Mouse (Mus musculus) naive thymus-derived CD4-positive, alpha-beta T cell, adult 2 months (primary cell): ENCODE results near the gene Nr4a1.

Experiments used
- DNase-seq: peaks from one replicate; pipeline ENCODE4 v3.0.0-alpha.2; 2011; ENCODE audit warnings: low read depth

Gene Nr4a1

GRCm38 (mm10) chr15:101256463-101257206 is 2.6 kb downstream of the Nr4a1 start:
- no peak for DNase-seq

DNA sequence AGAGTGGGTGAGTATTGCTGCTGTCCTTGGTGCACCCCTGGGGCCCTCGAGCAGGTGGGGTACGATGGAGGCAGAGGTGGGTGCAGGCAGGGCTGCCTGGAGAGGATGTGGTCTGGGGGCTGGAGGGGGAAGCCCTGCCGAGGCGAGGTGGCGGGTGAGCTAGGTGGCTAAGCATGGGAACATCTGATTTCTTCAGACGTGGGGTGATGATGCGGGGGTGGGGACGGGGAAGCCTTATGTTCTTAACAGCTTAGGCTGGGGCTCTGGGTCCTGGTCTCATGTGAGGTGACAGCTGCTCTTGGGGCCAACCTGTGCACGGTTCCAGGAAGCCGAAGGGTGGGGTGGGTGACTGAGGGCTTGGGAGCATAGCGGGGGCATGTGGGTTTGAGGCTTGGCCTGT is 4.4 kb downstream of the Nr4a1 start:
- peak; percentile 90 for DNase-seq

- DNase-seq = no peak
Observed at GRCm38 (mm10) chr15:101259922-101260321, 5.9 kb downstream of the Nr4a1 start.

DNA sequence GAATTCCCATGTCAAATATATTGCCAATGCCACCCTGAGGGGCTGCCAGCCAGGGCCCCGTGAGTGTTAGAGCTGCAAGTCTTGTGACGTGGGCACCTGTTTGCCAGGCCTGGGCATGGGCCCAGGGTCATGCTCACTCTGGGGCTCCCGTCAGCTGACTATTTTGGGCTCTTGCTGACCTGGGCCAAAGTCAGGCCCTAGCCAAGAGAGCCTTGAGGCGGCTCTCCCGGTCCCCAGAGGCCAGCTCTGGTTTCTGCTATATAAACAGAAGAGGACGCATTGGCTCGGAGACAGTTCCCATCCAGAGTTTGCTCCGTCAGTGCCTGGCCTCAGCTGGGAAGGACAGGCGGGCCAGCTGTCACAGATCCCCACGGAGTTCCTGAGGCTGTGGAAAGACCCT is 6.3 kb downstream of the Nr4a1 start:
- no peak for DNase-seq

- DNase-seq = peak; percentile 48
Observed at GRCm38 (mm10) chr15:101260874-101261622, 7.0 kb downstream of the Nr4a1 start.

DNA sequence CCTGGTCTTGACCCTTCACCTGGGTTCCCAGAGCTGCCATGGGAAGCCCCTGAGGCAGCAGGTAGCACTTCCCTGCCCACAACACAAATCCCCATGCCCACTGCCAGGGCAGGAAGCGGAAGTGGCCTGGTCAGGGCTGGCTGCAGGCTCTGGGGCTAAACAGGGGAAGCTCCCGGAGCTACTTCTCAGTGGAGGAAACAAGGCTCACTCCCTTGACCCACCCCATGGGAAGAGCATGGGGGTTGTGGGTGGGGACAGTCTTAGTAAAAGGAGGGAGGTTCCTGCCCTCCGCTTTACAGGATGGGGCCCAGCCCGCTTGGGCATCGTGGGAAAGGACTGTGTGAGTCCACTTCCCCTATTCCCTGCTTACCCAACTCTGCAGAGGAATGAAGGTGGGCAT is 8.4 kb downstream of the Nr4a1 start:
- no peak for DNase-seq

DNA sequence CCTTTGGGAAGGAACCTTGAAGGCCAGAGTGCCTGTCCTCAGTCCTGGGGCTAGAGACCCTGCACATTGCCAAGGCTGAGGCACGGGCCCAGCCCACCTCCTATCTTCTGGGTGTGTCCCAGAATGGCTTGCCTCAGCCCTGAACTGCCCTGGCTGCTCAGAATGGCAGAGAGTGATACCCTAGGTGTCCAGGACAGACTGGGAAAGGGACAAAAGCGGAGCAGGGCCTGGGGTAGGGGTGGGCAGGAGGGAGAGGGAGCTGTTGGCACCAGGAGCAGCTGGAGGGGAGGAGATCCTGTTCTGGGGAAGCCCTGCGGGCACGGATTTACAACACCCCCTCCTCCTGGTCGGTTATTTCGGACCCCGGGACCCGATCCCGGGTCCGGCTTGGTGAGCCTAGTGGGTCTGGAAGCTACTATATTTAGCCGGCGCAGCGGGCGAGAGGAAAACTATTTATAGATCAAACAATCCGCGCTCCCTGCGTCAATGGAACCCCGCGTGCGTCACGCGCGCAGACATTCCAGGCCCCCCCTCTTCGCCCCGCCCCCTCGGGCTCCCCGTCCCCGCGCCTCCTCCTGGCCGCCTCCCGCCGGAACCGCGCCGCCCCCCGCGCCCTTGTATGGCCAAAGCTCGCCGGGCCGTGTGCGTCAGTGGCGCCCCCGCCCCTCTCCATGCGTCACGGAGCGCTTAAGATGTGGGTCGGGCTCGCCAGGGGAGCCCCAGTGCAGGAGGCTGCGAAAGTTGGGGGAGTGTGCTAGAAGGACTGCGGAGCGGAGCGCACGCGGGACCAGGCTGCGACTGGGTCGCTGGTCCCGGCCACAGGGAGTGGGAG is 12.3 kb downstream of the Nr4a1 start:
- peak; percentile 98 for DNase-seq

- peak; percentile 71 for DNase-seq
Observed at GRCm38 (mm10) chr15:101267053-101268032, 13.3 kb downstream of the Nr4a1 start.

DNA sequence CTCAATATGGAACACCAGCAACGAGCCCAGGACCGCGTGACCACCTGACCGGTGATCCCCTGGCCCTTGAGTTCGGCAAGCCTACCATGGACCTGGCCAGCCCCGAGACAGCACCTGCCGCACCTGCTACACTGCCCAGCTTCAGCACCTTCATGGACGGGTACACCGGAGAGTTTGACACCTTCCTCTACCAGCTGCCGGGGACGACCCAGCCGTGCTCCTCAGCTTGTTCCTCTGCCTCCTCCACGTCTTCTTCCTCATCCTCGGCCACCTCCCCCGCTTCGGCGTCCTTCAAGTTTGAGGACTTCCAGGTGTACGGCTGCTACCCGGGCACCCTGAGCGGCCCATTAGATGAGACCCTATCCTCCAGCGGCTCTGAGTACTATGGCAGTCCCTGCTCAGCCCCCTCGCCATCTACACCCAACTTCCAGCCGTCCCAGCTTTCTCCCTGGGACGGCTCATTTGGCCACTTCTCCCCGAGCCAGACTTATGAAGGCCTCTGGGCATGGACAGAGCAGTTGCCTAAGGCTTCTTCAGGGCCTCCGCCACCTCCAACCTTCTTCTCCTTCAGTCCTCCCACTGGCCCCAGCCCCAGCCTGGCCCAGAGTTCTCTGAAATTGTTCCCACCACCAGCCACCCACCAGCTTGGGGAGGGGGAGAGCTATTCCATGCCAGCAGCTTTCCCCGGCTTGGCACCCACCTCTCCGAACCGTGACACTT is 16.2 kb downstream of the Nr4a1 start:
- DNase-seq = no peak

GRCm38 (mm10) chr15:101271107-101271506 is 17.0 kb downstream of the Nr4a1 start:
- no peak for DNase-seq

DNA sequence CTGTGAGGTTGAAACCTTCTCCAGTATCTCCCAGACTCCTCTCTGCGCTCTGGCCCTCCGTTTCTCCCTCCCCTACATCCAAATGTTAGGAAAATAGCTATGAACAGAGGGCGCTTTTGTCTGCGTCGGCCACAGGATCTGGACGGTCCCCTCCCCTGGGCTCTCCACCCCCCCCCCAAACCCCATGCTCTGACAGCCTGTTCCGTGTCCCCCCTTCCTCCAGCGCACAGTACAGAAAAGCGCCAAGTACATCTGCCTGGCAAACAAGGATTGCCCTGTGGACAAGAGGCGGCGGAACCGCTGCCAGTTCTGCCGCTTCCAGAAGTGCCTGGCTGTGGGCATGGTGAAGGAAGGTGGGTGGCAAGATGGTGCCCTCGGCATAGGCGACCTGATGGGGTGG is 17.4 kb downstream of the Nr4a1 start:
- DNase-seq = no peak

DNA sequence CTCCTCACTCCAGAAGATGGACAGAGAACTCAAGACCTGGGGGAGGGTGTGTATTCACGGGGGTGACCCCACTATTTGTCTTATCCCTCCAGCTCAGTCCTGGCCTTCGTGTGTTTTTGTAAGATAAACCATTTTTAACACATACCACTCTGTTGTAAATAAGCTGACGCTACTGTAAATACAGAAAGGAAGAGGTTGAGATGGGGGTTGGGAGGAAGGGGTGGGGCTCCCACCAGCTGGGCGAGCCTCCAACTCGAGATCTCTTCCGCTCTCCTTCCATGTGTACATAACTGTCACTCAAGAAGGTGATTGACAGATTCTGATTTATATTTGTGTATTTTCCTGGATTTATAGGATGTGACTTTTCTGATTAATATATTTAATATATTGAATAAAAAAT is 20.3 kb downstream of the Nr4a1 start:
- peak; percentile 63 for DNase-seq

DNA sequence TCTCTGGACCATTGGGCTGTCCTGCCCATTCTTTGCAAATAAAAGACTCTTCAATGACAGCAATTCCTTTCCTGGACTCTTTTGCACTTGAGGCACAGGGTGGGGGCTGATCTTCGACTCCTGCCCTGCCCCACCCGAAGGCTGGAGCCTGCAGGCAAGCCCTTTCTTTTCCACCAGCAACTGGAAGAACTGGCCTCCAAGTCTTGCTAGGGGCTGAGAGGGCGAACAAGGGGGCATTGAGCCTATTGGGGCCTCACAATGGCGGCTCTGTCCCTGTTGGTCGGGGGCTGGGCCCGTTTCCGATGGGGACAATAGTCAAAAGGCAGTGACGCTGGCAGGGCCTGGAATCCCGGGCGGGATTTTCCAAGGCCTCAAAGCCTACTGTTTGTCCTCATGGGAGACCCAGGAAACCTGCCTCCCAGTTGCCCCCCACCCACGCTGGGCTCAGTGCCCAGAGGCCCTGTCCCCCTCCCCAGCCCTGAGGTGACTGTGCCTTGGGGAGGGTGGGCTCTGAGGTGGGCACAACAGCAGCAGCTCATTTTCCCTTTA is 23.4 kb downstream of the Nr4a1 start:
- no peak for DNase-seq

- no peak for DNase-seq
Observed at GRCm38 (mm10) chr15:101278589-101278988, 24.5 kb downstream of the Nr4a1 start.

DNA sequence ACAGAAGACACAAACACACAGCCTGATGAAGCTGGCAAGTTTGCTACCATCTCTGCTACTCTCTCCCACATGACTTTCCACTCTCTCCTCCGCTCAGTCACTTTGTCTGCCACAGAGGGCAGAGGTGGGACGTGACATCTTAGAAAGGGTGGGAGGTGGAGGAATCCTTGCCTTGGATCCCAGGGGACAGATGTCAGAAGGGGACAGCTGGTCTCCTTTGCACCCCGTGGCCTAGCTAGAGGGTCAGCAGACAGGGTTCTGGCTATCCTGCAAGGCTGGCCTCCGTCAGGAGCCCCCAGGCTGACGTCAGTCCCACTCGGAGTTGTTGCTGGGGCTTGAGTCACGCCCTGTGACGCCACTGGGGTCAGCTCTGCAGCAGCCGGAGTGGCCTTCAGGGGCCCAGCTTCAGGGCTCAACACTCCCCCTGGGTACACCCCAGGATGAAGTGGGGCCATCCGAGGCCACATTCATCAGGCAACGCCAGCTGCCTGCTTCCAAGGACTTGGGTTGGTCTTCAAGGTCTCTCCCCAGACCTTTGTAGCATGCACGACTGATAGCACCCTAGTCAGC is 25.4 kb downstream of the Nr4a1 start:
- DNase-seq = no peak

- no peak for DNase-seq
Observed at GRCm38 (mm10) chr15:101282471-101282870, 28.4 kb downstream of the Nr4a1 start.

DNA sequence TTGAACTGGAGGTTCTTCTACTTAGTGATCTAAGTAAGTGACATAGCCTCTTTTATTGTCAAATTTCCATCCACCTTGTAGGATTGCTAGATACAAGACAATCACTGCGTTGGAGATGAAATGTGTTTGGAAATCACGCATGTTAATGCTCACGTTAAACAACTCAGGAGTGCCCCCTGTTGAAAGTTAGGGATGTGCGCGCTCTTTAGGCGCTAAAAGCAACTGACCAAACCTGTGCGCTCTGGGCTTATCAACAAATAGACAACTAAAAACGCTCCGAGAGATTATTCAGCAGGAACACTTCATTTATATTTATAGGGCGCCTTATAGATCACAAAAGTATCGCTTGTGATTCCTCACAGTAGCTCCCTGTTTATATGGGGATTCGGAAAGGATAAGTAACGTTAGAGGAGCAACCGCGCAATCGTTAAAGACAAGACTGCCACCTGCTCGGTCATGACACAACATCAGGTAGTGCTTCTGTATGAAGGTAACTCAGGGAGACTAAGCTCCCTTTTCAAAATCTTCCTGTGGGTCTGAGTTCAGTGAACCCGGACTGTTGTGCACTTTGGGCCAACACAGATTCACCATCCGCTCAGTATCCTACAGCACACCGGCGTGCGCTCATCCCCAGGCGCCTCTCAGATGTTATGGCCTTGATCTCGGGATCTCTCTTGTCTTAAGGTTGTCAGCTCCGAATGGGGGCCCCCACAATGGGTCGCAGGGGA is 29.3 kb downstream of the Nr4a1 start:
- DNase-seq = peak; percentile 90

- peak; percentile 99 for DNase-seq
Observed at GRCm38 (mm10) chr15:101283911-101284750, 30.1 kb downstream of the Nr4a1 start, which contains the start of gene Atg101. TSS of gene Atg101 (plus strand) at chr15:101284272.
